13 mouse cellular contexts compared by ENCODE assay signal in the genomic region with DNA sequence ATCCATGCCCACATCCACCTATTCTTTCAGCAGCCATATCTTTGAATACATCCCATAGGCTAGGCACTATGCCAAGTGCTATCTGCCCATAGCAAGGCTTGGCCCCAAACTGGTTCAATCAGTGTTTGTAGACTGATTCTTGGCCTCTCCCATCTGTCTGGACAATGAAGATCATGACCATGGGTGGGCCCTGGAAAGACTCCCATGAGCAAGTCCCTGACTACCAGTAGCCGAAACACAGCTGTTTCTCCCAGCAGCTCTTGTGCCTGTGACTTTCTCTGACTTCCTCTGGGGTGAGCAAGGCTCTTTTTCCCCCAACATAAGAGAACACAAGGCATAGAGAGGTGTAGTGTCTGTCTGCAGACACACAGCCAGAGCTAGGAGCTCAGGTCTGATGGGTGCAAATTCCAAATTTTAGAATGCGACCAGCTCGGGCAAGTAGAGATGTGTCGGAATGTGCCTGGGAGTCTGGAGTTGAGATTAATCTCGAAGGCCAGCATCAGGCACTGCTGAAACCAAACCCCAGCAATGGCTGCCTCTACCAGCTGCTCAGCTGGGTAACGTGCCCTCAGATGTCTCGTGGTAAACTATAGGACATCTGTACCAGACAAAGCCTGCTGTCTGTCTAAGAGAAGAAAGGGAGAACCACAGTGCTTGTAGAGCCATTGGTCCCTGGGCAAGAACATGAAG. TPM values are rescaled to one million over a fixed set of nuclear protein-coding genes. Genes with fewer than 3 reads are reported as not detected.
DNase-seq lines count a peak whose midpoint lies in the region; ATAC-seq and TF ChIP-seq lines count a peak whose summit lies in the region.
"Had no signal": no experiment of that assay in that cellular context is flagged by ENCODE, and none has a peak within 500 bp of the region (broad histone marks: within the 10 kb centered on the region; RNA-seq: fewer than 3 reads in every experiment).

No protein-coding gene starts in this region.

- no peaks in the 10 kb centered on the region for H3K36me3 ChIP-seq in forebrain, embryonic 13.5 days (ENCODE audit: poor library complexity, severe bottlenecking)
- H3K36me3 ChIP-seq in forebrain, embryonic 12.5 days (replicated peaks), result no peaks in the 10 kb centered on the region
- H3K36me3 ChIP-seq in lung, postnatal 0 days (ENCODE audit: insufficient read depth, low read length), result no peaks in the 10 kb centered on the region
- no peaks in the 10 kb centered on the region for H3K36me3 ChIP-seq in limb, embryonic 12.5 days
- H3K36me3 ChIP-seq: embryonic facial prominence, embryonic 12.5 days; intestine, embryonic 15.5 days; liver, embryonic 13.5 days had no signal

- peaks cover 23% of the 10 kb centered on the region for H3K4me1 ChIP-seq in forebrain, embryonic 13.5 days
- peaks cover 18% of the 10 kb centered on the region for H3K4me1 ChIP-seq in forebrain, embryonic 12.5 days
- H3K4me1 ChIP-seq in lung, postnatal 0 days (ENCODE audit: insufficient read depth, low read depth, low read length), result no peaks in the 10 kb centered on the region
- no peaks in the 10 kb centered on the region; the same call in 1 of the 2 replicates for H3K4me1 ChIP-seq in lung, adult 2 months (ENCODE audit: control insufficient read depth, insufficient read depth, low read length)
- peaks cover 20% of the 10 kb centered on the region for H3K4me1 ChIP-seq in limb, embryonic 12.5 days (replicated peaks)

- H3K9ac ChIP-seq in forebrain, embryonic 13.5 days, result no peak overlapping the region
- H3K9ac ChIP-seq in forebrain, embryonic 12.5 days, result no peak overlapping the region
- no peak overlapping the region for H3K9ac ChIP-seq in lung, postnatal 0 days (replicated peaks; ENCODE audit: low read depth)
- H3K9ac ChIP-seq in limb, embryonic 12.5 days (replicated peaks), result no peak overlapping the region
- H3K9ac ChIP-seq: embryonic facial prominence, embryonic 12.5 days; intestine, embryonic 15.5 days; liver, embryonic 13.5 days had no signal

- ATAC-seq in forebrain, embryonic 13.5 days, result no peak
- no peak for ATAC-seq in forebrain, embryonic 12.5 days (ENCODE audit: low FRiP score)
- peak; percentile 45; the same call in 1 of the 2 replicates for ATAC-seq in lung, postnatal 0 days
- ATAC-seq in limb, embryonic 12.5 days (ENCODE audit: insufficient number of reproducible peaks, insufficient read depth, low FRiP score, low TSS enrichment, low read depth), result no peak

- no peak for TF ChIP-seq CTCF in lung, postnatal 0 days (IDR thresholded peaks at IDR 0.05)
- TF ChIP-seq CTCF in lung, adult 2 months (IDR thresholded peaks at IDR 0.05; ENCODE audit: insufficient read depth, low read length), result no peak
- TF ChIP-seq CTCF in layer of hippocampus, adult 2 months (conservative IDR thresholded peaks at IDR 0.05), result no peak

- no peaks in the 10 kb centered on the region for H3K9me3 ChIP-seq in forebrain, embryonic 13.5 days (replicated peaks)
- H3K9me3 ChIP-seq in forebrain, embryonic 12.5 days, result no peaks in the 10 kb centered on the region
- H3K9me3 ChIP-seq in lung, postnatal 0 days (ENCODE audit: low read length), result no peaks in the 10 kb centered on the region
- no peaks in the 10 kb centered on the region for H3K9me3 ChIP-seq in limb, embryonic 12.5 days
- H3K9me3 ChIP-seq: embryonic facial prominence, embryonic 12.5 days; intestine, embryonic 15.5 days; liver, embryonic 13.5 days; megakaryocyte, embryonic 14.5 days had no signal

- no peak for TF ChIP-seq POLR2A in lung, adult 2 months (IDR thresholded peaks at IDR 0.05; ENCODE audit: borderline replicate concordance, extremely low read depth, low read depth, low read length)

- H3K4me2 ChIP-seq in forebrain, embryonic 13.5 days, result no peak overlapping the region
- H3K4me2 ChIP-seq in forebrain, embryonic 12.5 days, result no peak overlapping the region
- no peak overlapping the region for H3K4me2 ChIP-seq in lung, postnatal 0 days (replicated peaks; ENCODE audit: low read depth, low read length)
- no peak overlapping the region for H3K4me2 ChIP-seq in limb, embryonic 12.5 days
- H3K4me2 ChIP-seq: embryonic facial prominence, embryonic 12.5 days; intestine, embryonic 15.5 days; liver, embryonic 13.5 days had no signal

- 0 out of 2 replicates have a peak overlapping the region, but pooled peaks have one; percentile 17 for H3K27ac ChIP-seq in forebrain, embryonic 13.5 days
- no peak overlapping the region for H3K27ac ChIP-seq in forebrain, embryonic 12.5 days
- H3K27ac ChIP-seq in lung, postnatal 0 days (ENCODE audit: low read length), result no peak overlapping the region
- H3K27ac ChIP-seq in limb, embryonic 12.5 days, result 0 out of 2 replicates have a peak overlapping the region, but pooled peaks have one; percentile 26
- H3K27ac ChIP-seq in layer of hippocampus, adult 2 months, result no peak overlapping the region
- H3K27ac ChIP-seq: liver, embryonic 13.5 days had no signal

- H3K27me3 ChIP-seq in forebrain, embryonic 13.5 days, result no peaks in the 10 kb centered on the region
- H3K27me3 ChIP-seq in forebrain, embryonic 12.5 days, result no peaks in the 10 kb centered on the region
- H3K27me3 ChIP-seq in lung, postnatal 0 days (replicated peaks; ENCODE audit: insufficient read depth, low read length), result no peaks in the 10 kb centered on the region
- H3K27me3 ChIP-seq in limb, embryonic 12.5 days, result no peaks in the 10 kb centered on the region
- H3K27me3 ChIP-seq: embryonic facial prominence, embryonic 12.5 days; intestine, embryonic 15.5 days had no signal

- peak; percentile 46 for DNase-seq in lung, postnatal 0 days (ENCODE audit: low spot score)
- no peak for DNase-seq in lung, adult 2 months
- DNase-seq in thymus, postnatal 14 days, result peak; percentile 53
- DNase-seq in cerebellum, adult 11-12 months, result no peak
- no peak for DNase-seq in layer of hippocampus, adult 2 months (ENCODE audit: low spot score in 2 of 2)
- DNase-seq: cerebellum, adult 9-10 months; liver, embryonic 13.5 days had no signal

- TF ChIP-seq EP300 in lung, postnatal 0 days (IDR thresholded peaks at IDR 0.05), result no peak

- H3K4me3 ChIP-seq in forebrain, embryonic 13.5 days, result no peak overlapping the region
- no peak overlapping the region for H3K4me3 ChIP-seq in forebrain, embryonic 12.5 days (replicated peaks)
- H3K4me3 ChIP-seq in lung, postnatal 0 days (ENCODE audit: low read depth, low read length), result no peak overlapping the region
- H3K4me3 ChIP-seq in lung, adult 2 months (replicated peaks; ENCODE audit: extremely low read depth, low read depth, low read length), result no peak overlapping the region
- H3K4me3 ChIP-seq in limb, embryonic 12.5 days (replicated peaks), result no peak overlapping the region
- no peak overlapping the region for H3K4me3 ChIP-seq in layer of hippocampus, adult 2 months
- H3K4me3 ChIP-seq: embryonic facial prominence, embryonic 12.5 days; intestine, embryonic 15.5 days; liver, embryonic 13.5 days; megakaryocyte, embryonic 14.5 days had no signal

- WGBS in forebrain, embryonic 13.5 days, result 79% methylated on average over 7 of the region's 7 CpGs
- WGBS in forebrain, embryonic 12.5 days, result 83% methylated on average over 7 of the region's 7 CpGs
- 73% methylated on average over 7 of the region's 7 CpGs for WGBS in lung, postnatal 0 days
- WGBS in lung, adult 2 months, result 71% methylated on average over 7 of the region's 7 CpGs
- 70% methylated on average over 7 of the region's 7 CpGs for WGBS in limb, embryonic 12.5 days

RNA-seq across cellular contexts. Expression of gene Zmiz1, which starts 38.8 kb away (rescaled TPM):
- polyA plus RNA-seq in forebrain, embryonic 13.5 days (2015; fragmentation: Nextera tagmentation; extraction: Ambion mirVana), result 57.2 and 61.3 TPM in 2 replicates
- 64.1 and 68.3 TPM in 2 replicates for polyA plus RNA-seq in forebrain, embryonic 12.5 days (2016; fragmentation: Nextera tagmentation; extraction: Ambion mirVana)
- polyA plus RNA-seq in lung, postnatal 0 days (2015; fragmentation: Nextera tagmentation; extraction: Ambion mirVana), result 18.0 and 20.2 TPM in 2 replicates
- 51.6 and 52.6 TPM in 2 replicates for polyA plus RNA-seq in lung, adult 2 months (2012; rRNA removed)
- 53.4 and 57.1 TPM in 2 replicates for polyA plus RNA-seq in limb, embryonic 12.5 days (2016; fragmentation: Nextera tagmentation; extraction: Ambion mirVana)
- 10 to 100 TPM; 87.7 to 99.3 TPM for total RNA-seq in layer of hippocampus, adult 2 months (2021)

Comparison
In these comparisons a context has a peak if more than half of its experiments do, and no peak if none do; other contexts are left out.
1. H3K27ac ChIP-seq: peak in forebrain, embryonic 13.5 days (single experiment) and limb, embryonic 12.5 days (single experiment); none in forebrain, embryonic 12.5 days (single experiment), lung, postnatal 0 days (single experiment) and layer of hippocampus, adult 2 months (single experiment).
2. DNase-seq: peak in lung, postnatal 0 days (single experiment) and thymus, postnatal 14 days (single experiment); none in lung, adult 2 months (single experiment), cerebellum, adult 11-12 months (single experiment) and layer of hippocampus, adult 2 months (0 of 2).